In the genomic region with DNA sequence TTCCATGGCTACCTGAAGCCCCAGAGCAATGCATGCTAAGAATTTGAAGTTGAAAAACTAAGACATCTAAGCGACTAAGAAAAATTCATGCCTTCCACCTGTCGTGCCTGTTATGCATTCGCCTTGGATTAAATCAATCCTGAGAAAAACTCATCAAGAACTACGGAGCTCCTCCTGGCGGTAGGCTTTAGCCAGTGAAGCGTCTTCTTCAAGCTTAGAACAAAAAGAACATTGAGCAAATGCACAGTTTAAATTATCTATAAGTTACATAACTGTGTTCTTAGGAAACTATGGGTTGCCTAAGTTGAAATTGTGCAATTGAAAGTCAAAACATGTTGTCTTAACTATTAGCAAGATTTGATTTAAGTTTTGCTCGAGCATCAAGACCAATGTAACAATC, we compare ENCODE assay signal across 8 mouse cellular contexts.
A peak's percentile ranks its signal among the peaks of the same experiment; 100 is the strongest.
DNase-seq lines count a peak whose midpoint lies in the region; ATAC-seq lines count a peak whose summit lies in the region.

No protein-coding gene starts in this region.

- DNase-seq in hindbrain, embryonic 14.5 days (ENCODE audit: low spot score), result peak; percentile 84
- DNase-seq in ES-CJ7 (ENCODE audit: low read depth, low spot score), result peak; percentile 36
- peak; percentile 17 for DNase-seq in cerebellum, adult 9-10 months
- DNase-seq in frontal cortex, adult 2 months (ENCODE audit: extremely low spot score in 1 of 2, low spot score in 1 of 2), result peak; percentile 59 to 87
- peak; percentile 51 to 68 for DNase-seq in left cerebral cortex, postnatal 10 days (ENCODE audit: extremely low spot score in 1 of 2, low spot score in 2 of 2)
- no peak for DNase-seq in spleen, postnatal 36 days (ENCODE audit: low spot score in 2 of 2)

- H3K9me3 ChIP-seq in hindbrain, embryonic 14.5 days (ENCODE audit: control insufficient read depth, low read length), result no peaks in the 10 kb centered on the region
- no peaks in the 10 kb centered on the region for H3K9me3 ChIP-seq in hindbrain, embryonic 13.5 days

- H3K4me2 ChIP-seq in hindbrain, embryonic 14.5 days (replicated peaks), result no peak overlapping the region
- no peak overlapping the region for H3K4me2 ChIP-seq in hindbrain, embryonic 13.5 days

- H3K9ac ChIP-seq in hindbrain, embryonic 14.5 days, result no peak overlapping the region
- H3K9ac ChIP-seq in hindbrain, embryonic 13.5 days, result no peak overlapping the region

- 23% methylated on average over 7 of the region's 7 CpGs for WGBS in hindbrain, embryonic 14.5 days
- WGBS in hindbrain, embryonic 13.5 days, result 20% methylated on average over 7 of the region's 7 CpGs

- intact Hi-C loops in left cerebral cortex, postnatal 10 days (cut with DNase I), result loop anchor here (5.0 to 10.0 kb wide), 2 partner anchors 927 to 1544 kb away; a partner anchor contains a TSS

- no peaks in the 10 kb centered on the region for H3K27me3 ChIP-seq in hindbrain, embryonic 14.5 days (ENCODE audit: control insufficient read depth, insufficient read depth, low read length)
- H3K27me3 ChIP-seq in hindbrain, embryonic 13.5 days, result no peaks in the 10 kb centered on the region

- H3K4me3 ChIP-seq in hindbrain, embryonic 14.5 days (replicated peaks; ENCODE audit: low read length), result no peak overlapping the region
- no peak overlapping the region for H3K4me3 ChIP-seq in hindbrain, embryonic 13.5 days

- H3K27ac ChIP-seq in hindbrain, embryonic 14.5 days, result no peak overlapping the region
- no peak overlapping the region for H3K27ac ChIP-seq in hindbrain, embryonic 13.5 days

- H3K4me1 ChIP-seq in hindbrain, embryonic 14.5 days (replicated peaks; ENCODE audit: control insufficient read depth, insufficient read depth, low read length), result no peaks in the 10 kb centered on the region
- H3K4me1 ChIP-seq in hindbrain, embryonic 13.5 days (replicated peaks), result peaks cover 3% of the 10 kb centered on the region; the same call in 1 of the 2 replicates

- H3K36me3 ChIP-seq in hindbrain, embryonic 14.5 days (replicated peaks; ENCODE audit: control insufficient read depth, insufficient read depth), result no peaks in the 10 kb centered on the region
- no peaks in the 10 kb centered on the region for H3K36me3 ChIP-seq in hindbrain, embryonic 13.5 days

- no peak for ATAC-seq in hindbrain, embryonic 14.5 days (ENCODE audit: low FRiP score)
- ATAC-seq in hindbrain, embryonic 13.5 days (ENCODE audit: low FRiP score), result no peak
- no peak for ATAC-seq in megakaryocyte-erythroid progenitor cell, adult 5-6 weeks (replicated peaks; ENCODE audit: low FRiP score, low TSS enrichment, poor library complexity, severe bottlenecking)

Comparison
In these comparisons a context has a peak if more than half of its experiments do, and no peak if none do; other contexts are left out.
1. DNase-seq: peak in hindbrain, embryonic 14.5 days (single experiment), ES-CJ7 (single experiment), cerebellum, adult 9-10 months (single experiment), frontal cortex, adult 2 months (2 of 2) and left cerebral cortex, postnatal 10 days (2 of 2); none in spleen, postnatal 36 days (0 of 2).